Mouse (Mus musculus) hindbrain, embryonic 11.5 days (tissue): ENCODE measurements around the gene Gli3. TPM values are rescaled to one million over a fixed set of nuclear protein-coding genes. Genes with fewer than 3 reads are reported as not detected.

Experiments
- ATAC-seq: fragments of 200-750 bp; cut with Nextera tagmentation; 2 replicates; pipeline ENCODE4 v1.8.0; 2017; ENCODE audit warnings: mild to moderate bottlenecking, moderate TSS enrichment, moderate library complexity; ENCODE audit not compliant: low FRiP score
- DNase-seq: peaks from one replicate; pipeline ENCODE4 v3.0.0-alpha.2; 2015; ENCODE audit warnings: low spot score
- H3K27ac ChIP-seq: fragments of 300-500 bp; sonication (generic); 2 replicates; pipeline ENCODE4 v1.5.1; 2014; ENCODE audit warnings: mild to moderate bottlenecking, low read depth, low read length
- H3K27me3 ChIP-seq: fragments of 300-500 bp; sonication (generic); 2 replicates; pipeline ENCODE4 v1.6.1; 2014; ENCODE audit warnings: mild to moderate bottlenecking, low read length, moderate library complexity, mixed read lengths; ENCODE audit not compliant: control insufficient read depth, insufficient read depth
- H3K36me3 ChIP-seq: fragments of 300-500 bp; sonication (generic); 2 replicates; pipeline ENCODE4 v1.6.1; 2014; ENCODE audit warnings: mild to moderate bottlenecking, low read length, moderate library complexity, mixed read lengths; ENCODE audit not compliant: control insufficient read depth, insufficient read depth
- H3K4me1 ChIP-seq: fragments of 300-500 bp; sonication (generic); replicated peaks from 2 replicates; pipeline ENCODE4 v1.6.1; 2014; ENCODE audit warnings: low read length, mixed read lengths; ENCODE audit not compliant: control insufficient read depth, insufficient read depth
- H3K4me2 ChIP-seq: fragments of 300-500 bp; sonication (generic); replicated peaks from 2 replicates; pipeline ENCODE4 v1.6.1; 2014; ENCODE audit warnings: mild to moderate bottlenecking, low read depth, low read length
- H3K4me3 ChIP-seq: fragments of 300-500 bp; sonication (generic); 2 replicates; pipeline ENCODE4 v1.5.1; 2014; ENCODE audit warnings: low read depth, low read length
- H3K9ac ChIP-seq: fragments of 300-500 bp; sonication (generic); 2 replicates; pipeline ENCODE4 v1.6.1; 2014; ENCODE audit warnings: low read depth, low read length
- H3K9me3 ChIP-seq: fragments of 300-500 bp; sonication (generic); 2 replicates; pipeline ENCODE4 v1.6.1; 2016; ENCODE audit warnings: low read length; ENCODE audit not compliant: control insufficient read depth
- WGBS: fragments of 180-500 bp; shearing (Covaris S2); extraction: QIAGEN DNeasy Blood & Tissue Kit; methylation state at CpG from one replicate; pipeline ENCODE4 v1.1.7; 2014; 5-methylcytosine and 5-hydroxymethylcytosine counted together
- polyA plus RNA-seq: library from polyadenylated mRNA; unstranded; fragments of >200 nt; fragmentation: Nextera tagmentation; extraction: Ambion mirVana; gene quantifications from 2 replicates; pipeline ENCODE4 v1.2.1, GENCODE M21; 2014

Gene Gli3
- polyA plus RNA-seq, 1 experiment from 2014 or later: 34.5 TPM

- no peak overlapping the region for H3K4me2 ChIP-seq
- 85% methylated on average over 2 of the region's 2 CpGs for WGBS
- H3K36me3 ChIP-seq: no peaks in the 10 kb centered on the region
- no peak for DNase-seq
- no peaks in the 10 kb centered on the region for H3K4me1 ChIP-seq
- no peak overlapping the region for H3K9ac ChIP-seq
- no peak for ATAC-seq
- H3K27me3 ChIP-seq: no peaks in the 10 kb centered on the region
- H3K27ac ChIP-seq: no peak overlapping the region
- no peaks in the 10 kb centered on the region for H3K9me3 ChIP-seq
- H3K4me3 ChIP-seq: no peak overlapping the region
Measured at GRCm38 (mm10) chr13:15585941-15586340, 122.9 kb downstream of the Gli3 start.

DNA sequence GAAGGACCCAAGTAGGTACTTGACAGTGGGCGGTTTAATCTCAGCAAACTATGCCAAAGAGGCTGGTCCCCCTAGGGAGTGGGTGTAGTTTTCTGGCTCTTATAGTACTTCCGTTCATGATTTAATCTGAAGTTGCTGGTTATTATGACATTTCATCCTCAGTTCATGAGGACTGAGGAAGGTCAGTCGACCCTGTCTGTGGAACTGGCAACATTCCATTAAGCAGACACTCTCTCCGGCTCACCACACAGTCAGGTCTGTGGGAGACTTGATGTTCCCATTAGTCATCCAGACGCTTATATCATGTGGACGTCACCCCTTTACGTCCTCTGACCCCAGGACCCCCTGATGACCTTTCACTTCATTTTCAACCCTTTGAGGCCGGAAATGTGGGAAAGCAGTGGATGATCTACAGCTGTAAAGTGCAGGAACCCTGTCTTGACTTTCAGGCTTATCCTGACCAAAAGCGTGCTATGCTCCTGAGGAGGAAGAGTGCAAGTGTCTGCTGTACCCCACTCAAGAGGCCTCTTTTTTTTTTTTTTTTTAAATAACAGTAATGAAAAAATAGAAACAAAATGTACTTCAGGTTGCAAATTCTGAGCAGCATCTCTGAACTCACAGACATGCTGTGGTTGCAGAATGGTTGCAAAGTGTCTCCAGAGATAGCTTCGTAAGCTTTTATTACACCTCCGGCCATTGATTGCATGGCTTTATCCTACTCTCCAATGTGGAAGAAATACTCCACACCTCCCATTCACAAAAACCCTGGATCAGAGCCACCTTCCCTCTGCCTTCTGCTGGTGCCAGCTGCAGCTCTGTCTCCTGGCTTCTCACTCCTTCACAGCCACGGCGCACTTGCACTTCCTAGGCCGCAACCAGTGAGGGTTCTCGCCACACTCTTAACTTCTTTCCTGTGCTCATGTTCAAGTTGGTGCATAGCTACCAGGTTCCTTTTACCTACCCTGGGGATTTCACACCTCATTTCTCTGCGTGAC is 125.5 kb downstream of the Gli3 start:
- H3K36me3 ChIP-seq: no peaks in the 10 kb centered on the region
- DNase-seq (no peak), ATAC-seq (no peak)
- no peaks in the 10 kb centered on the region for H3K4me1 ChIP-seq
- H3K9me3 ChIP-seq: no peaks in the 10 kb centered on the region
- H3K4me2 ChIP-seq: no peak overlapping the region
- H3K4me3 ChIP-seq: no peak overlapping the region
- H3K27ac ChIP-seq: no peak overlapping the region
- WGBS: 73% methylated on average over 16 of the region's 16 CpGs
- no peak overlapping the region for H3K9ac ChIP-seq
- H3K27me3 ChIP-seq: no peaks in the 10 kb centered on the region

DNA sequence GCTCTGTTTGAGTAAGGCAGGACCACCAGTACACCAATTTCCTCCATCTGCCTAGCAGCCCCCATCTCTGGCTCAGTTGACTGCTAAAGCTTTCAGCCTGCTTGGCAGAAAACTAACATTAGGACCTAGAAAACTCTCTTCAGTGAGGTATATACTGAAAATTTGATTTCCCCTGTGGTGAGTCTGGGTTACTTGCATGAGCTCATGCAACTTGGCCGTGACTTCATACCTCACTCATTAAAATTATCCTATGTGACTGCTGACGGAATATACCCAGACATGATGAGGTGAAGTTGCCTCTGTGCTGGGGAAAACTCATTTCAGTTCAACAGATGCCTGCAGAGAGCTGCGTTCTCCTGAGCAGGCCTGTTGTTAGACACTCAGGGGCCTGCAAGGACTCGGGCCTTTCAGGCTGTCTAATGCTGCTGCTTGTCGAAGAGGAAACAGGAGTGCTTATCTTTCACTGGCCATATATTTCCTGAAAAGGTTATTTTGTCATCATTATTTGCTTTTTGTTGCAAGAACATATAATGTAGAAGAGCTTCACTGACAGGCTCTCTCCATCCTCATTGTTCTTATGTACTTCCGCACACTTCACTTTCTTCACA is 127.4 kb downstream of the Gli3 start:
- Histone ChIP-seq H3K27ac (no peak overlapping the region), H3K9ac (no peak overlapping the region), H3K9me3 (no peaks in the 10 kb centered on the region), H3K4me1 (no peaks in the 10 kb centered on the region), H3K36me3 (no peaks in the 10 kb centered on the region), H3K4me3 (no peak overlapping the region), H3K27me3 (no peaks in the 10 kb centered on the region), H3K4me2 (no peak overlapping the region)
- no peak for ATAC-seq
- 81% methylated on average over 6 of the region's 6 CpGs for WGBS
- no peak for DNase-seq

- Histone ChIP-seq H3K27ac (no peak overlapping the region), H3K4me1 (no peaks in the 10 kb centered on the region), H3K4me3 (no peak overlapping the region), H3K9me3 (no peaks in the 10 kb centered on the region), H3K9ac (no peak overlapping the region), H3K4me2 (no peak overlapping the region), H3K27me3 (no peaks in the 10 kb centered on the region), H3K36me3 (no peaks in the 10 kb centered on the region)
- ATAC-seq: no peak
- WGBS: 60% methylated on average over 5 of the region's 5 CpGs
- no peak for DNase-seq
Measured at GRCm38 (mm10) chr13:15596667-15597066, 133.6 kb downstream of the Gli3 start.

GRCm38 (mm10) chr13:15599741-15600140 is 136.7 kb downstream of the Gli3 start:
- H3K36me3 ChIP-seq: no peaks in the 10 kb centered on the region
- 0 out of 2 replicates have a peak, but pooled peaks cover 2% of the 10 kb centered on the region for H3K4me1 ChIP-seq
- no peak overlapping the region for H3K4me3 ChIP-seq
- WGBS: 95% methylated on average over 2 of the region's 2 CpGs
- no peak overlapping the region for H3K9ac ChIP-seq
- H3K27ac ChIP-seq: no peak overlapping the region
- H3K4me2 ChIP-seq: no peak overlapping the region
- H3K27me3 ChIP-seq: no peaks in the 10 kb centered on the region
- DNase-seq: no peak
- no peak for ATAC-seq
- H3K9me3 ChIP-seq: no peaks in the 10 kb centered on the region

DNA sequence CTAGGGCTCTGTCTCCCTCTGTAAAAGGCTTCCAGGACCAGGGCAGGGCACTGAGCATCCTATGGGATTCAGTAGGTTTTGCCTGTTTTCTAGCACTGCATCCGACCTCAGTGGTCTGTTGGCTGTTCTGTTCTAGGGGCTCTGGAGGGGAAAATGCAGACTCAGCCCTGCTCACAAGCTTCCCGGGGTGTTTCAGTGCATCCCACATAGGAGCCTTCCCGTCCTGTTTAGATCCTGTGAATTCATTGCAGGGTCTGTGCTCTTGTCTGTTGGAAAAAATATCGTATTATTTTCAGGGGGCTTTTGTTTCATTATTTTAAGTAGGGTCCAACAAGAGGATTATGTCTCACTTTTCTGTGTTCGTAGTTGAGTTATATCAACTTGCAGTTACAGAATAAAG is 139.1 kb downstream of the Gli3 start:
- ATAC-seq (no peak), DNase-seq (no peak)
- 0 out of 2 replicates have a peak, but pooled peaks cover 2% of the 10 kb centered on the region for H3K4me1 ChIP-seq
- WGBS: 32% methylated on average over 5 of the region's 5 CpGs
- no peaks in the 10 kb centered on the region for H3K9me3 ChIP-seq
- H3K9ac ChIP-seq: no peak overlapping the region
- H3K27ac ChIP-seq: no peak overlapping the region
- H3K4me2 ChIP-seq: no peak overlapping the region
- H3K36me3 ChIP-seq: no peaks in the 10 kb centered on the region
- H3K4me3 ChIP-seq: no peak overlapping the region
- no peaks in the 10 kb centered on the region for H3K27me3 ChIP-seq

GRCm38 (mm10) chr13:15602677-15603221 is 139.7 kb downstream of the Gli3 start:
- Histone ChIP-seq H3K4me1 (0 out of 2 replicates have a peak, but pooled peaks cover 2% of the 10 kb centered on the region), H3K27me3 (no peaks in the 10 kb centered on the region), H3K9me3 (no peaks in the 10 kb centered on the region), H3K9ac (no peak overlapping the region), H3K4me2 (no peak overlapping the region), H3K27ac (0 out of 2 replicates have a peak overlapping the region, but pooled peaks have one; percentile 11), H3K36me3 (no peaks in the 10 kb centered on the region), H3K4me3 (no peak overlapping the region)
- WGBS: 2% methylated on average over 4 of the region's 4 CpGs
- peak; percentile 25 for DNase-seq
- peak; percentile 42 for ATAC-seq

GRCm38 (mm10) chr13:15604074-15604473 is 141.0 kb downstream of the Gli3 start:
- ATAC-seq (no peak), DNase-seq (no peak)
- H3K4me2 ChIP-seq: no peak overlapping the region
- no peaks in the 10 kb centered on the region for H3K36me3 ChIP-seq
- H3K4me1 ChIP-seq: 0 out of 2 replicates have a peak, but pooled peaks cover 2% of the 10 kb centered on the region
- H3K4me3 ChIP-seq: no peak overlapping the region
- WGBS: 27% methylated on average over 6 of the region's 6 CpGs
- no peak overlapping the region for H3K27ac ChIP-seq
- H3K9me3 ChIP-seq: no peaks in the 10 kb centered on the region
- no peak overlapping the region for H3K9ac ChIP-seq
- no peaks in the 10 kb centered on the region for H3K27me3 ChIP-seq
